Mouse (Mus musculus) ES-Bruce4 (cell line): ENCODE data around the gene Olfr429. TPM values are rescaled to one million over a fixed set of nuclear protein-coding genes. Genes with fewer than 3 reads are reported as not detected.
"Not testable (repeated sequence)": the region's sequence is repeated elsewhere in the genome, so short reads cannot be mapped to it uniquely, and the experiment has no call there.

ENCODE experiments used
- H3K27ac ChIP-seq: 2 replicates; pipeline ENCODE4 v1.5.1; 2012; ENCODE audit warnings: low read length, inconsistent platforms; ENCODE audit not compliant: insufficient read depth
- H3K27me3 ChIP-seq: 2 replicates; pipeline ENCODE4 v1.6.1; 2012; ENCODE audit warnings: mild to moderate bottlenecking, low read length, inconsistent platforms; ENCODE audit not compliant: control insufficient read depth, poor library complexity, insufficient read depth, severe bottlenecking
- H3K36me3 ChIP-seq: 2 replicates; pipeline ENCODE4 v1.6.1; 2012; ENCODE audit warnings: inconsistent platforms, mild to moderate bottlenecking, low read length, moderate library complexity; ENCODE audit not compliant: control insufficient read depth, poor library complexity, insufficient read depth, severe bottlenecking
- H3K4me1 ChIP-seq: one replicate; pipeline ENCODE4 v1.8.1; 2011; ENCODE audit warnings: low read length; ENCODE audit not compliant: control insufficient read depth, insufficient read depth
- H3K4me3 ChIP-seq: 2 replicates; pipeline ENCODE4 v1.5.1; 2011; ENCODE audit warnings: low read depth, mild to moderate bottlenecking, low read length
- H3K9ac ChIP-seq: 2 replicates; pipeline ENCODE4 v1.6.1; 2012; ENCODE audit warnings: low read depth, mild to moderate bottlenecking, inconsistent platforms; ENCODE audit not compliant: poor library complexity, severe bottlenecking
- H3K9me3 ChIP-seq: replicated peaks from 2 replicates; pipeline ENCODE4 v1.6.1; 2012; ENCODE audit warnings: mild to moderate bottlenecking, low read length, inconsistent platforms; ENCODE audit not compliant: control insufficient read depth, poor library complexity, insufficient read depth, severe bottlenecking
- CTCF ChIP-seq: IDR thresholded peaks from one replicate; pipeline ENCODE4 v1.8.1; 2011; ENCODE audit warnings: low read depth, low read length
- EP300 ChIP-seq: IDR thresholded peaks from 2 replicates; pipeline ENCODE4 v1.6.1; 2011; ENCODE audit warnings: low read depth, low read length; ENCODE audit not compliant: insufficient read depth
- POLR2A ChIP-seq: IDR thresholded peaks from one replicate; pipeline ENCODE4 v1.8.1; 2011; ENCODE audit warnings: low read length; ENCODE audit not compliant: insufficient read depth
- polyA plus RNA-seq: library from polyadenylated mRNA; stranded (reverse); fragments of >200 nt; gene quantifications from 2 replicates; pipeline ENCODE4 v1.2.4, GENCODE M21; 2011; ENCODE audit warnings: low read depth; ENCODE audit not compliant: missing spikeins, insufficient read depth, insufficient read length

The Olfr429 gene
- polyA plus RNA-seq = not detected in 2 replicates

DNA sequence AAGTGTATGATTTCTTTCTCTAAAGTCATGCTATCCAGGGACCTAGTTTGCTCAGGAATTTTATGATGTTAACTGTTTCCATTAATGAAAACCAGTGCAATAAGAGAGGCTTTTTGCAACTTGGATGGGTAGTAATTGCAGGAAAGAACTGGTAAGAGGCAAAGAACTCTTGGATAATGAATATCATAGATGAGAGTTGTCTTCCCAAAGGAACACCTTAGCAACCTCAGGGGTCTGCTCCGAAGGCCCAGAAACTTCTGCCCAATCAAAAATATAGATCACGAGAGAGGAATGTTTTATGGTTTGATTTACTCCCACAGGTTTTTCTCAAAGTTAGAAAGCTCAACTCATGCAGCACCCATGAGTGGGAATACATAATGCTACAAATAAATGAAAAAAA lies at the start of gene Olfr429:
Gene Olfr429 (plus strand): TSS at position 301 of the 400 bp plus-strand sequence.
- no peaks in the 10 kb centered on the region for H3K4me1 ChIP-seq
- H3K4me3 ChIP-seq = no peak within 1 kb of the TSS
- H3K9ac ChIP-seq = no peak within 1 kb of the TSS
- TF ChIP-seq CTCF (no peak), EP300 (no peak)
- no peak within 1 kb of the TSS for H3K27ac ChIP-seq
- H3K36me3 ChIP-seq = no peaks in the 10 kb centered on the region
- H3K9me3 ChIP-seq = no peaks in the 10 kb centered on the region
- no peaks in the 10 kb centered on the region for H3K27me3 ChIP-seq

DNA sequence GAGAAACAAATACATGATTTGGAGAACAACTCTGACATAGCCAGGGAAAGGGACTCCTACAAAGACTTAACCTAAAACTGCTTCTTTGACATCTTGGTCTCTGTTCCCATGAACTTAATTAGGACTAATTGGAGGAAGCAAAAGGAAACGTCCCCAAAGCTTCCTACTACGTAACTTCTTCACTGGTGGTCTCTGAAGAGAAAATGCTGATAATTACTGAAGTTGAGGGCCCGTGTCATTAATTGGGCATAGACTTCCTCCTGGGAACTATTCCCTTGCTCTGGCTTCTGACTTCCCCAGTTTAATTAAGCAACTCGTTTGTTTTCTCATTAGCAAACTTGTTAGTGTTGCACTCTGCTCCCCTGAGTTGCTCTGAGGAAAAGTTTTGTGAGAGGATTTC lies 48.3 kb upstream of the Olfr429 start:
- no peaks in the 10 kb centered on the region for H3K36me3 ChIP-seq
- H3K27me3 ChIP-seq = no peaks in the 10 kb centered on the region
- no peaks in the 10 kb centered on the region for H3K4me1 ChIP-seq
- H3K9me3 ChIP-seq = no peaks in the 10 kb centered on the region
- no peak for TF ChIP-seq POLR2A
- no peak for TF ChIP-seq CTCF
- no peak for TF ChIP-seq EP300
- H3K4me3 ChIP-seq = no peak overlapping the region
- no peak overlapping the region for H3K27ac ChIP-seq
- H3K9ac ChIP-seq = no peak overlapping the region

- Histone ChIP-seq H3K9ac (no peak overlapping the region), H3K27ac (no peak overlapping the region), H3K9me3 (no peaks in the 10 kb centered on the region), H3K4me3 (no peak overlapping the region), H3K27me3 (no peaks in the 10 kb centered on the region), H3K4me1 (no peaks in the 10 kb centered on the region), H3K36me3 (no peaks in the 10 kb centered on the region)
- TF ChIP-seq CTCF (no peak), EP300 (no peak), POLR2A (no peak)
Observed at GRCm38 (mm10) chr1:174038480-174038879, 45.7 kb upstream of the Olfr429 start.

GRCm38 (mm10) chr1:174040523-174041177 lies 43.5 kb upstream of the Olfr429 start, which contains the start of gene Olfr433:
Gene Olfr433 (plus strand): TSS chr1:174040705.
- Histone ChIP-seq H3K9ac (no peak within 1 kb of the TSS), H3K36me3 (no peaks in the 10 kb centered on the region), H3K4me1 (no peaks in the 10 kb centered on the region), H3K9me3 (no peaks in the 10 kb centered on the region), H3K27ac (no peak within 1 kb of the TSS), H3K27me3 (no peaks in the 10 kb centered on the region), H3K4me3 (no peak within 1 kb of the TSS)
- no peak for TF ChIP-seq CTCF
- TF ChIP-seq EP300 = no peak
- no peak for TF ChIP-seq POLR2A

GRCm38 (mm10) chr1:174042091-174042884 lies 41.8 kb upstream of the Olfr429 start:
- H3K9me3 ChIP-seq, H3K27ac ChIP-seq, H3K36me3 ChIP-seq, H3K27me3 ChIP-seq, H3K4me3 ChIP-seq, H3K4me1 ChIP-seq, H3K9ac ChIP-seq: not testable (repeated sequence)

DNA sequence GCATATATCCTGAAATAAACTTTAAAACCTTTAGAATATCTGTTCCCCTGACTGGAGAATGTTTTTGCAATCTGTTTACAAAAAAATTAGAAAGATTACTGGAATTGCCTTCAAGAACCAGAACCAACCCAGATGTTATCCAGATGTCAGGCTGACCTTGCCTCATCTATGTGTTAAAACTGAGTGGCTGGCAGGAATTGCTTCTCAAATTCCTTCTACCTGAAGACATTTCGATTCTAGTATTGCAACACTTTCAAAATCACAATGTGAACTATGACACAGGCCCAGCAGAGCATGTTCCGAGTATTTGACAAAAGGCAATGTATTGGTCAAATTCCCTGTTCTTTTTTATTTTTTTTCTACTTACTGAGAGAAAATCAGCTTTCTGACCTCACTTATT lies 39.7 kb upstream of the Olfr429 start:
- Histone ChIP-seq H3K36me3 (no peaks in the 10 kb centered on the region), H3K4me1 (no peaks in the 10 kb centered on the region), H3K27ac (no peak overlapping the region), H3K9ac (no peak overlapping the region), H3K4me3 (no peak overlapping the region), H3K9me3 (no peaks in the 10 kb centered on the region), H3K27me3 (no peaks in the 10 kb centered on the region)
- TF ChIP-seq POLR2A (no peak), CTCF (no peak), EP300 (no peak)

GRCm38 (mm10) chr1:174048227-174048626 lies 35.9 kb upstream of the Olfr429 start:
- H3K27me3 ChIP-seq, H3K36me3 ChIP-seq, H3K9ac ChIP-seq, H3K4me1 ChIP-seq, H3K4me3 ChIP-seq, H3K9me3 ChIP-seq, H3K27ac ChIP-seq: not testable (repeated sequence)
